Mouse (Mus musculus): ENCODE results near the gene Olfr701. TPM values are rescaled to one million over a fixed set of nuclear protein-coding genes. Genes with fewer than 3 reads are reported as not detected.

Gene Olfr701
- not detected for total RNA-seq (2021)

DNA sequence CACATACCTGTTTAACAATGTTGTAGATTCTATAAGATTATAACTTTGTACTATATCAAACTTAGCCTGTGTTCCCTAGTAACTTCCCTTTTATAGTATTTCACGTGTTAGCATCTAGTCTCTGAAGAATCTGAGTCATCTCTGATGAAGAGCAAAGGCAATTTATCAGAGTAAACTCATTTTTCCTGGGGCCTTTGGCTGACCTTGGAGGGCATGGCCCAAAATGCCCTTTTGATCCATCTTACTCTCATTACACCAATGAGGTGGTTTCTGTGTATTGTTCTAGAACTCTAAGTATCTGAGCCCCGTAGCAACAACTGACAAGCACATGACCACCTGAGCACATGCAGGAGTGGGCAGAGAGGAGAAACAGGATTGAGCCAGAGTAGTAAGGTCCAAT lies at the start of gene Olfr701:
Gene Olfr701 (plus strand): TSS at position 301 of the 400 bp plus-strand sequence.
- intact Hi-C loops (cut with DNase I) = no loop called here

DNA sequence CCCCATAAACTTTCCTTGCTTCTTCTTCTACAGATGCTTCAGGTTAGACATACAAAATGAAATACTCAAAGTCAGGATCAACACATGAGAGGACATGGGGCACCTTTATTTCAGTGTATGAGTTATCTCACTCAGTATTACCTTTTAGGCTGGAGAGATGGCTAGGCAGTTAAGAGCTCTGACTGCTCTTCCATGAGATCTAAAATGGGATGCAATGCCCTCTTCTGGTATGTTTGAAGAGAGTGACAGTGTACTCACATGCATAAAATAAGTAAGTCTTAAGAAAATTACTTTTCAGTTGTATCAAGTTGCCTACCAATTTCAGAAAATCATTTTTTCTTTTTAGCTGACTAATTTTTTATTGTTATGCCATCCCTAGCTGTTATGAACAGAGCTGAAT lies 25.6 kb upstream of the Olfr701 start:
- intact Hi-C loops (cut with DNase I) = no loop called here
- no peak for DNase-seq (ENCODE audit: low spot score in 2 of 2)

More for the DNA sequence above, at the start of gene Olfr701:
- no peak for DNase-seq (ENCODE audit: low spot score in 2 of 2)

DNA sequence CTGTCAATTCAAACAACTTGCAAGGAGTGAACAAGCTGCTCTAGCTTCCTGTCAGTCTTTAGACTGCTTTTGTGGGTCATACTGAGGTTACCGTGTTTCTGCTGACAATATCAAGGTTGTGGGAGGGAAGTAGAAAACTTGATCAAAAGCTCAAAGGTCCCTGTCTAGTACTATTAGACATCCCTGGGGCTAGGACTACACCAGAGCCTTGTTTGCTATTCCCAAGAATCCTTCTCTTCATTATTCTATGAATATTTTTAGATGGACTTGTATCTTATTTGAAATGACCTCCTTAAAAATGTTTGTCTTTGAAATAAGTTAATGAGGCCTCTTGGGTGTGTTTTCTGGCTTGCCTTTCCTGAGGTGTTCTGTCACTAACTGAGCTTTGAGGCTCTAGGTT lies 20.8 kb upstream of the Olfr701 start, which contains the start of gene Olfr699:
Gene Olfr699 (minus strand): TSS at position 101 of the 400 bp plus-strand sequence.
- intact Hi-C loops (cut with DNase I) = no loop called here
- DNase-seq (ENCODE audit: low spot score in 2 of 2) = no peak

DNA sequence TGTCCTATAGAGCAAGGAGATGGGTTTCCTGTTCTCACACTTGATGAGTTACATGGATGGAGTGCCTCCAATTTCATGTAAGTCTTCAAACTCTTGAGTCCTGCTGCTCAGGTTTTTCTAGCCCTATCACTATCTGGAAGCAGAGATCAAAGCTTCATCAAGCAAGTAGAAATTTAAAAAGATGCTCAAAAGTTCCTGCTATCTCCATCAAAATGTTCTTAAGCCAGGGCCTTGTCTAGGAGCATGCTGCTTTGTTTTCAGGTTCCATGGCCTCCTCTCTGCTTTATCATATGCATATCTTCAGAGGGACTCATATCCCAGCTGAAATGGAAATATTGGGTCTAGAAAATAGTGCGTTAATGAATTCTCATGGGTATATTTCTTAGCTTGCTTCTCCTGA lies 5.2 kb upstream of the Olfr701 start, which contains the start of gene Olfr700:
Gene Olfr700 (minus strand): TSS at position 101 of the 400 bp plus-strand sequence.
- no peak for DNase-seq (ENCODE audit: low spot score in 2 of 2)
- intact Hi-C loops (cut with DNase I) = no loop called here

DNA sequence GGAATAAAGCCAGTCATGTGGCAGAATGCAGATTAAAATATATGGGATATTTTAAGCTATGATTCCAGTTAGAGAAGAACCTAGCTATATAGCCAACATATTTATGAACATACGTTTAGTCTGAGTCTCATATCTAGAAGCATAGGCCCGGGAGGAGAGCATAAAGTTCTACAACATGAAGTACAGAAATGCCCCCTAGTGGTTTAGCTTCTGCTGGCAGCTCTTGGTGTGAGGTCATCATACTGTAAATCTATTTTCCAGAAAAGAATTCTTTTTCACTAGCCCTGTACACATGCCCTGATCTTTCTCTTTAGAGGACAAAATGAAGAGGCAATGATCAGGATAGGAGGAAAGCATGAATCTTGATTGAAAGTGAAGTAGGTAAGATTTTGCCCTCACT lies 1.8 kb downstream of the Olfr701 start:
- no peak for DNase-seq (ENCODE audit: low spot score in 2 of 2)
- intact Hi-C loops (cut with DNase I) = no loop called here

DNA sequence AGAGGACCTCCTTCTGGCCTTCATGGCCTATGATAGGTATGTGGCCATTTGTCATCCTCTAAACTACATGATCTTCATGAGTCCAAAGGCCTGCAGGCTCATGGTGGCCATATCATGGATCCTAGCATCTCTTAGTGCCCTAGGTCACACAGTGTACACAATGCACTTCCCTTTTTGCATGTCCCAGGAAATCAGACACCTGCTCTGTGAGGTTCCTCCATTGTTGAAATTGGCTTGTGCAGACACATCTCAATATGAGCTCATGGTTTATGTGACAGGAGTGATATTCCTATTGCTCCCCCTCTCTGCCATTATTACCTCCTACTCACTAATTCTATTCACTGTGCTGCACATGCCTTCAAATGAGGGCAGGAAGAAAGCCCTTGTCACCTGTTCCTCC lies 4.5 kb downstream of the Olfr701 start:
- DNase-seq (ENCODE audit: low spot score in 2 of 2) = no peak
- intact Hi-C loops (cut with DNase I) = no loop called here

DNA sequence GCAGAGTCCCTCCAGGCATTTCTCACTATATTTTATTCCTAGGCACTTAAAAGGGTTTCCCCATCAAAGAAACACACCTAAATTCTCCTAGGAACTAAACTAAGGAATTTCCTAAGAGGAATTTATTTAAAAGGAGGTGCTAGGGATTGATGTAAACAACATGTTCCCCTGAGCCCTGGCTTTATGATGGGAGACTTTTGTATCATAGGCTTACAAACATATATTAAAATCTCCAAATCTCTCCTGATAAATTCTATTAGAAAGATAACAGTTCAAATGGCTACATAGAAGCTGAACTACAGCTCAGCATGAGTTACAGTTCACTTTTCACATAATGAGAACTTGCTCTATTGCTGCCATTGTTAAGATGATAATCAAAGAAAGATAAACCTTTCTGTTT lies 19.9 kb downstream of the Olfr701 start, which contains the start of gene Olfr702:
Gene Olfr702 (minus strand): TSS at position 101 of the 400 bp plus-strand sequence.
- intact Hi-C loops (cut with DNase I) = no loop called here

DNA sequence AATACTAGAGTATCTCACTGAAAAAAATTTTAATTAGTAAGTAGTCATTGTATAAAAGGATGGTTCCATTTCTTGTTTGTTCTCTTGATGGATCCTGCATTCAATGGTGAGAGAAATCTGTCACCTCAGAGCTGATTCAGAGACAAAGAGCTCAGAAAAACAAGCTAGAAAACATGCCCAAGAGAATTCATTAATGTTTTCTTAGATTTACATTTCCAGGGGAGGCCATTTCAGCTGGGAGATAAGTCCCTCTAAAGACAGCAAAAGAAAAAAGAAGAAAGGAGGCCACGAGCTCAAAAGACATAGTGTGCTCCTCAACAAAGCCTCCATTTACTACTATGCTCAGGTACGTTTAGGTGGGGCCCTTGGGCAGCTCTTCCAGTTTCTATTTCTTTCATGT lies 29.1 kb downstream of the Olfr701 start, which contains the start of gene Olfr703:
Gene Olfr703 (plus strand): TSS at position 301 of the 400 bp plus-strand sequence.
- intact Hi-C loops (cut with DNase I) = no loop called here
- no peak for DNase-seq (ENCODE audit: low spot score in 2 of 2)

More for the DNA sequence above, 19.9 kb downstream of the Olfr701 start, which contains the start of gene Olfr702:
- DNase-seq (ENCODE audit: low spot score in 2 of 2) = no peak

DNA sequence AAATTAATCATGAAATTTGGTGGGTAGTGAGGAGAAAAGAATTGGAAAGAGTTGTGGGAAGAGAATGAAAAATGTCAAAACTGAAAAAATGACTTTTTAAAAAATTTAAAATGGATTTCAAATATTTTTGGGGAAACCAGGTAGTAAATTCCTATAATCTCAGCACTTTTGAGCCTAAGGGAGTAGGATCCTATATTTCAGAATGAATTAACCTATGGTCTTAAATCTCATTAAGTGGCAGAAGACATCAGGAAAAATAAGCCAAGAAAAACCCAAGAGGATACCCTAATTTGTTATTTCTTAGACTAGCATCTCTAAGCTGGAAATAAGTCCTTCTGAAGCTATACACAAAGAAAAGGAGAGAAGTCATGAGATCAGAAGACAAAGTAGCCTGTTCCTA lies 49.0 kb downstream of the Olfr701 start, which contains the start of gene Olfr704:
Gene Olfr704 (plus strand): TSS at position 301 of the 400 bp plus-strand sequence.
- no peak for DNase-seq (ENCODE audit: low spot score in 2 of 2)
- intact Hi-C loops (cut with DNase I) = no loop called here

Other genes starting within 250 kb of the Olfr701 start
- not detected for gene Olfr693, start 133.5 kb upstream of the Olfr701 start, total RNA-seq (2021)
- gene Olfr694, start 122.3 kb upstream of the Olfr701 start, total RNA-seq (2021) = not detected
- not detected for gene Olfr695, start 97.7 kb upstream of the Olfr701 start, total RNA-seq (2021)
- not detected for gene Olfr697, start 71.7 kb upstream of the Olfr701 start, total RNA-seq (2021)
- gene Olfr698, start 58.7 kb upstream of the Olfr701 start, total RNA-seq (2021) = not detected
- gene Olfr699, start 20.9 kb upstream of the Olfr701 start, total RNA-seq (2021) = not detected
- gene Olfr700, start 5.3 kb upstream of the Olfr701 start, total RNA-seq (2021) = not detected
- not detected for gene Olfr702, start 19.8 kb downstream of the Olfr701 start, total RNA-seq (2021)
- gene Olfr703, start 29.2 kb downstream of the Olfr701 start, total RNA-seq (2021) = not detected
- not detected for gene Olfr704, start 49.1 kb downstream of the Olfr701 start, total RNA-seq (2021)
- not detected for gene Olfr705, start 62.8 kb downstream of the Olfr701 start, total RNA-seq (2021)
- gene Olfr706, start 74.0 kb downstream of the Olfr701 start, total RNA-seq (2021) = not detected
- not detected for gene Olfr707, start 87.1 kb downstream of the Olfr701 start, total RNA-seq (2021)
- gene Olfr1532-ps1, start 93.9 kb downstream of the Olfr701 start, total RNA-seq (2021) = not detected
- gene Olfr709-ps1, start 118.1 kb downstream of the Olfr701 start, total RNA-seq (2021) = under 1 TPM in 1 of 2 experiments, not detected in 1; 0.09 TPM
- gene Olfr710, start 134.2 kb downstream of the Olfr701 start, total RNA-seq (2021) = not detected
- gene Olfr6, start 149.8 kb downstream of the Olfr701 start, total RNA-seq (2021) = not detected
- not detected for gene Olfr711, start 161.3 kb downstream of the Olfr701 start, total RNA-seq (2021)
- gene Olfr2, start 191.9 kb downstream of the Olfr701 start, total RNA-seq (2021) = not detected
- gene Olfr713, start 217.0 kb downstream of the Olfr701 start, total RNA-seq (2021) = not detected